Mouse (Mus musculus): ENCODE measurements around the gene Rcc1. TPM values are rescaled to one million over a fixed set of nuclear protein-coding genes. Genes with fewer than 3 reads are reported as not detected.
"Not testable (repeated sequence)": the region's sequence is repeated elsewhere in the genome, so short reads cannot be mapped to it uniquely, and the experiment has no call there.

Gene Rcc1
- polyA plus RNA-seq, 1 experiment from 2014 or later, result 79.4 TPM

DNA sequence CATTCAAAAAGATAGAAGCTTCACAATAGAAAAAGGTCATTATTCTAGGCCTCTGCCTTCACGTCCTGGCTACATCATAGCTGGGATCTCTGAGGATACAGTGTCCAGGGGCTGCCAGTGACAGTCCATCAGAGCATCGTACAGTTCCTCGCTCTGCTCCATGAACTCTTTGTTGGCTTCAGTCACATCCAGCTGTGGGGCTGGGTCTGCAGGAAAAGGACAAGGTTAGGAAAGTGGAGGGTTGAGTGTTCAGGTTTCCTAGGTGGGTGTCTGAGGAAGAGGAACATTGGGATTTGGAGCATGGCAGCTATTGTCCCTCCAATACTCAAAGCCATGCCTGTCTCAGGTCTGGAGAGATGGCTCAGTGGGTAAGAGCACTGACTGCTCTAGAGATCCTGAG is 41.6 kb downstream of the Rcc1 start:
- peaks cover 24% of the 10 kb centered on the region for H3K4me1 ChIP-seq (replicated peaks)
- no peaks in the 10 kb centered on the region for H3K27me3 ChIP-seq
- H3K4me3 ChIP-seq (replicated peaks), result no peak overlapping the region
- H3K9ac ChIP-seq, result no peak overlapping the region
- H3K4me2 ChIP-seq, result no peak overlapping the region
- ATAC-seq (ENCODE audit: low read depth) (0 out of 2 replicates have a peak, but pooled peaks have one; percentile 14), DNase-seq (no peak)
- peak overlapping the region; percentile 70 for H3K27ac ChIP-seq
- WGBS (ENCODE audit: insufficient replicate concordance), result 23% methylated on average over 3 of the region's 3 CpGs
- H3K9me3 ChIP-seq (replicated peaks), result no peaks in the 10 kb centered on the region
- peaks cover 56% of the 10 kb centered on the region for H3K36me3 ChIP-seq

DNA sequence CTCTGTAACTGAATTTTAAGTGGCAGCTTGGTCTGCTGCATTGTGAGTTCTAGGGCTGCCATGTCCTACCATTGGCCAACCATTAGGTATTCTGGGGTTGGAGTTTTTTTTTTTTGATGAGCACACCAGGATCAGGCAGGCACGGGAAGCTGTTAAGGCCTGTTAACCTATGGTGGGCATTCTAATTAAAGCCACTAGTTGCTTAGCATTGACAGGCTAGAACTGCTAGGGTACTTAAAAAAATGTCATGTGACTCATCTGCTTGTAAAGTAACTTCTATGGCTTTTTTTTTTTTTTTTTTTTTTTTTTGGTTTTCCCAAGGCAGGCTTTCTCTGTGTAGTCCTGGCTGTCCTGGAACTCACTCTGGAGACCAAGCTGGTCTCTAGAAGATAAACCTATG is 42.2 kb downstream of the Rcc1 start:
- DNase-seq (no peak), ATAC-seq (ENCODE audit: low read depth) (no peak)
- WGBS (ENCODE audit: insufficient replicate concordance), result 33% methylated on average over 1 of the region's 1 CpGs
- Histone ChIP-seq H3K36me3 (peaks cover 50% of the 10 kb centered on the region), H3K9ac (no peak overlapping the region), H3K9me3 (replicated peaks) (no peaks in the 10 kb centered on the region), H3K4me3 (replicated peaks) (no peak overlapping the region), H3K4me2 (no peak overlapping the region), H3K4me1 (replicated peaks) (peaks cover 24% of the 10 kb centered on the region), H3K27me3 (no peaks in the 10 kb centered on the region), H3K27ac (peak overlapping the region; percentile 96)

DNA sequence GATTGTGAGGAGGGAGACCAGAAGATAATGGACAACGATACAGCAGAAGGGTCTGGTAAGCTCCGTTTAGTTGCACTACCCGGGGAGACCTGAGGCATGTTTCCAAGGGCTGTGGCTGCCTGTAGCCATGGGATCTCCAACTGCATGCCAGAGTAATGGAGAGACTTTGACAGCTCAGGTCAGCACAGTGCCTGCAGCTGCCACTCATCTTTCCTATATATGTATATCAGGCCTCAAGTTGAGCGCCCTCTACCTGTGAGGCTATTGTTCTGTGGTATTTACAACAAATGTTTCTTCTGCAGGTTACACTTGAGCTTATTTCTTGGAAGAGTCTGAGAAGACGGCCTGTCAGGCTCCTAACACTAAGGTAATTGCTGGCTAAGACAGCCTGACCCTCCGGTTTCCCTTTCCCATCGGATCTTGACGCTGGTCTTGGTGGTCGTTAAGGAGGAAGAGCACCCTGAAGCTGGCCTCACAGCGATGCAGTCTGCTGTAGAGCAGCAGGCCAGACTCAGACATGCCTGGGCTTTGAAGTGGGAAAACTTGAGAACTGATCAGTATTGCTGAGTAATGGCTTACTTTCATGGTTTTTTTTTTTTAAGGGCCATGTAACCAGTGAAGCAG is 43.4 kb downstream of the Rcc1 start:
- Histone ChIP-seq H3K36me3 (peaks cover 50% of the 10 kb centered on the region), H3K27me3 (no peaks in the 10 kb centered on the region), H3K4me2 (peak overlapping the region; percentile 84), H3K27ac (peak overlapping the region; percentile 96), H3K4me1 (replicated peaks) (peaks cover 34% of the 10 kb centered on the region), H3K4me3 (replicated peaks) (peak overlapping the region; percentile 83), H3K9ac (peak overlapping the region; percentile 92), H3K9me3 (replicated peaks) (no peaks in the 10 kb centered on the region)
- DNase-seq (peak; percentile 49), ATAC-seq (ENCODE audit: low read depth) (peak; percentile 33; the same call in 1 of the 2 replicates)
- 14% methylated on average over 10 of the region's 10 CpGs for WGBS (ENCODE audit: insufficient replicate concordance)

- Histone ChIP-seq H3K4me2 (peak overlapping the region; percentile 84), H3K9me3 (replicated peaks) (no peaks in the 10 kb centered on the region), H3K4me1 (replicated peaks) (peaks cover 36% of the 10 kb centered on the region), H3K27me3 (no peaks in the 10 kb centered on the region), H3K4me3 (replicated peaks) (peak overlapping the region; percentile 83), H3K36me3 (peaks cover 48% of the 10 kb centered on the region), H3K9ac (peak overlapping the region; percentile 92), H3K27ac (peak overlapping the region; percentile 96)
- peak; percentile 45 for DNase-seq
- no peak for ATAC-seq (ENCODE audit: low read depth)
- under 1% methylated on average over 15 of the region's 15 CpGs for WGBS (ENCODE audit: insufficient replicate concordance)
Observed at GRCm38 (mm10) chr4:132309140-132309848, 44.1 kb downstream of the Rcc1 start.

GRCm38 (mm10) chr4:132308437-132309139 is 44.8 kb downstream of the Rcc1 start:
- H3K36me3 ChIP-seq, result peaks cover 41% of the 10 kb centered on the region

GRCm38 (mm10) chr4:132306004-132306403 is 47.4 kb downstream of the Rcc1 start:
- Histone ChIP-seq H3K9ac (no peak overlapping the region), H3K4me1 (replicated peaks) (peaks cover 48% of the 10 kb centered on the region), H3K36me3 (peaks cover 19% of the 10 kb centered on the region), H3K27ac (no peak overlapping the region), H3K27me3 (no peaks in the 10 kb centered on the region), H3K4me2 (no peak overlapping the region), H3K4me3 (replicated peaks) (no peak overlapping the region), H3K9me3 (replicated peaks) (no peaks in the 10 kb centered on the region)
- DNase-seq (no peak), ATAC-seq (ENCODE audit: low read depth) (no peak)
- WGBS (ENCODE audit: insufficient replicate concordance), result 61% methylated on average over 6 of the region's 6 CpGs

More at GRCm38 (mm10) chr4:132308437-132309139, 44.8 kb downstream of the Rcc1 start:
- peak; percentile 79 for DNase-seq
- H3K4me3 ChIP-seq (replicated peaks), result peak overlapping the region; percentile 83
- H3K4me2 ChIP-seq, result peak overlapping the region; percentile 84
- H3K9ac ChIP-seq, result peak overlapping the region; percentile 92
- no peaks in the 10 kb centered on the region for H3K27me3 ChIP-seq
- H3K9me3 ChIP-seq (replicated peaks), result no peaks in the 10 kb centered on the region
- peaks cover 36% of the 10 kb centered on the region for H3K4me1 ChIP-seq (replicated peaks)
- peak; percentile 85 for ATAC-seq (ENCODE audit: low read depth)
- WGBS (ENCODE audit: insufficient replicate concordance), result under 1% methylated on average over 41 of the region's 41 CpGs
- peak overlapping the region; percentile 96 for H3K27ac ChIP-seq

DNA sequence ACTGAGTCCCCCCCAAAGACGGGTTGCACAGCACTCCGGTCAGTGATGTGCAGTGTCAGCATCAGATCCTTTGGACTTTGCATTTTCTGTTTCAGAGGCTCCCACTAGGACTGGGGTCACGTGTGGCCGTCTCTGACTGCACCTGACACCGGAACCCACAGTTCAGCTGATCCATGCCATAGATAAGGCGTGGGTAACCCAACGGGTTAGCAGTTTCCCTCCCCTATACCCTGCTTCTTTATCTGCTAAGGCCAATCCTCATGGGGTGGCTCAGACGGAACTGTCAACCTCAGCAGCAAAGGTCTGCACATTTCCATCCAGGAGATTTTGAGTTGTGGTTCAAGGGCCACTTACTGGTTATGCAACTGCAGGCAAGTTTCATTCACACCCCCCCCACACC is 48.1 kb downstream of the Rcc1 start:
- 28% methylated on average over 8 of the region's 8 CpGs for WGBS (ENCODE audit: insufficient replicate concordance)
- ATAC-seq (ENCODE audit: low read depth) (no peak), DNase-seq (no peak)
- Histone ChIP-seq H3K4me2 (no peak overlapping the region), H3K4me3 (replicated peaks) (no peak overlapping the region), H3K27me3 (no peaks in the 10 kb centered on the region), H3K27ac (0 out of 2 replicates have a peak overlapping the region, but pooled peaks have one; percentile 1), H3K9ac (no peak overlapping the region), H3K36me3 (peaks cover 12% of the 10 kb centered on the region), H3K4me1 (replicated peaks) (peaks cover 43% of the 10 kb centered on the region), H3K9me3 (replicated peaks) (no peaks in the 10 kb centered on the region)

DNA sequence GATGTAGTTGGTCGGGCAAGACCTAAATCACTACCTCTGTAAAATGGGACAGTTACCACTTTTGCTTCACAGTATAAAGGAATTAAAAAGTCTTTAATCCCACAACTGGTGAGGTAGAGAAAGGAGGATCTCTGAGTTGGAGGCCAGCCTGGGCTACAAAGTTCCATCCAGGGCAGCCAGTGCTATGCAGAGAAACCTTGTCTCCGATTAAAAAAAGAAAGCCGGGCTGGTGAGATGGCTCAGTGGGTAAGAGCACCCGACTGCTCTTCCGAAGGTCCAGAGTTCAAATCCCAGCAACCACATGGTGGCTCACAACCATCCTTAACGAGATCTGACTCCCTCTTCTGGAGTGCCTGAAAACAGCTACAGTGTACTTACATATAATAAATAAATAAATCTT is 49.9 kb downstream of the Rcc1 start:
- 32% methylated on average over 6 of the region's 6 CpGs for WGBS (ENCODE audit: insufficient replicate concordance)

GRCm38 (mm10) chr4:132302939-132303479 is 50.4 kb downstream of the Rcc1 start, which contains the start of gene Rab42:
Rab42 (minus strand) TSS chr4:132303385.
- H3K9ac ChIP-seq, result peak within 1 kb of the TSS; percentile 74
- peaks cover 33% of the 10 kb centered on the region for H3K4me1 ChIP-seq (replicated peaks)
- peak within 1 kb of the TSS; percentile 69 for H3K27ac ChIP-seq
- ATAC-seq (ENCODE audit: low read depth), result peak; percentile 76
- no peaks in the 10 kb centered on the region for H3K9me3 ChIP-seq (replicated peaks)
- WGBS (ENCODE audit: insufficient replicate concordance), result 2% methylated on average over 31 of the region's 31 CpGs
- no peaks in the 10 kb centered on the region for H3K36me3 ChIP-seq
- H3K4me3 ChIP-seq (replicated peaks), result peak within 1 kb of the TSS; percentile 64
- peak within 1 kb of the TSS; percentile 86 for H3K4me2 ChIP-seq
- H3K27me3 ChIP-seq, result no peaks in the 10 kb centered on the region
- DNase-seq, result peak; percentile 50

More for the DNA sequence above, 49.9 kb downstream of the Rcc1 start:
- not testable (repeated sequence) for DNase-seq; H3K36me3 ChIP-seq; ATAC-seq (ENCODE audit: low read depth); H3K9me3 ChIP-seq (replicated peaks); H3K27me3 ChIP-seq; H3K27ac ChIP-seq
- Histone ChIP-seq H3K4me2 (peak overlapping the region; percentile 86), H3K4me1 (replicated peaks) (peaks cover 36% of the 10 kb centered on the region), H3K4me3 (replicated peaks) (peak overlapping the region; percentile 64), H3K9ac (peak overlapping the region; percentile 74)

DNA sequence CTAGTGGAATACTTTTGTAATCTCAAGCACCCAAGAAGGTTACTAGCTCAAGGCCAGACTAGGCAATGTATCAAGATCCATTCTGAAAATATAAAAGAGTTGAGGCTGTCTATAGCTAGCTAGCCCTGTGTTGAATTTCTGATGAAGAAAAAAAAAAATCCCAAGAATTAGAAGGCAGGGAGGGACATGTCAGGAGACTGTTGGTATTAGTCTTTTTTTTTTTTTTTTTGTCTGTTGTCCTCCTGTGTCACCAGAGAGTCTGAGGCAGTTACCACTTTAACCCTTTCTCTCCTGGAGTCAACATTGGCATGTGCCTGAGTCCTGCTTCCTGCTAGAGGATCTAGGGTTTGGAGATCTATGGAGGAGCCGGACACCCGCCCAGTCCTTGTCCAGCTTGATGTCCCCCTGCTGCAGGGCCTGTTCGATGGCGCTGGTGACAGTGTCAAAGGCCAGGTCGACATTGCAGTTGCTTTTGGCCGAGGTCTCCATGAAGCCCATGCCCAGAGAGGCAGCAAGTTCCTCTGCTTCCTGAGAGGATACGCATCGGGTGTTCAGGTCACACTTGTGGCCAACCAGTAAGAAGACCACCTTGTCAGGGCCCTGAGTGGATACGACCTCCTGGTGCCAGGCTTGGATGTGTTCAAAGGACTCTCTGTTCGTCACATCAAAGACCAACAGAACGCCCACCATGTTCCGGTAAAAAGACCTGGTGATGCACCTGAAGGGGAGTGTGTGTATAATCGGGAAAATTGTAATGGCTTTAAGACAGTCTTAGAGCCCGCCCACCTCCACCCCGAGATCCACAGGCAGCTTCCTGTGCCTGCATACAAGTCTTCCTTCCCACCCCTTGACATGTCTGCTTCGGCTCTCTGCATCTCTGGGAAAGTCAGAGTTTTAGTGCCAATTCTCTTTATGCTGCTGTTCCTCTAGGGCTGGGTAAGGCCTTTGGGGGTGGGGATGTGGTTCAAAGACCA is 51.2 kb downstream of the Rcc1 start:
- Histone ChIP-seq H3K27ac (peak overlapping the region; percentile 69), H3K9ac (peak overlapping the region; percentile 74), H3K36me3 (no peaks in the 10 kb centered on the region), H3K4me3 (replicated peaks) (peak overlapping the region; percentile 64), H3K9me3 (replicated peaks) (no peaks in the 10 kb centered on the region), H3K4me1 (replicated peaks) (peaks cover 33% of the 10 kb centered on the region), H3K4me2 (peak overlapping the region; percentile 86), H3K27me3 (no peaks in the 10 kb centered on the region)
- no peak for DNase-seq
- no peak for ATAC-seq (ENCODE audit: low read depth)
- 55% methylated on average over 16 of the region's 16 CpGs for WGBS (ENCODE audit: insufficient replicate concordance)
